In genomic region chr1:92912286-92912685, GRCm38 (mm10) we compare ENCODE assay signal across 8 mouse cellular contexts. TPM values are rescaled to one million over a fixed set of nuclear protein-coding genes. Genes with fewer than 3 reads are reported as not detected.
DNase-seq lines count a peak whose midpoint lies in the region; ATAC-seq and TF ChIP-seq lines count a peak whose summit lies in the region.

No protein-coding gene starts in this region.

- no peak overlapping the region for H3K27ac ChIP-seq in left cerebral cortex, adult 2 months
- H3K27ac ChIP-seq in embryonic facial prominence, embryonic 10.5 days (replicated peaks): 0 out of 2 replicates have a peak overlapping the region, but pooled peaks have one; percentile 25
- H3K27ac ChIP-seq in intestine, postnatal 0 days (ENCODE audit: low read depth, low read length): peak overlapping the region; percentile 98; the same call in 1 of the 2 replicates
- no peak overlapping the region for H3K27ac ChIP-seq in neural tube, embryonic 14.5 days (ENCODE audit: low read depth, low read length)

- peak overlapping the region; percentile 17; the same call in 1 of the 2 replicates for H3K9ac ChIP-seq in intestine, postnatal 0 days (ENCODE audit: low read depth, low read length)
- peak overlapping the region; percentile 94; the same call in 1 of the 2 replicates for H3K9ac ChIP-seq in neural tube, embryonic 14.5 days (replicated peaks; ENCODE audit: low read depth, low read length)

- intact Hi-C loops in left cerebral cortex, adult 2 months (cut with DNase I): no loop called here

- peak overlapping the region; percentile 93 for H3K4me2 ChIP-seq in intestine, postnatal 0 days (replicated peaks; ENCODE audit: low read depth)
- peak overlapping the region; percentile 98 for H3K4me2 ChIP-seq in neural tube, embryonic 14.5 days (ENCODE audit: low read depth, low read length)

- no peak; the same call in 1 of the 2 replicates for TF ChIP-seq CTCF in left cerebral cortex, adult 2 months (IDR thresholded peaks at IDR 0.05)
- TF ChIP-seq CTCF in intestine, postnatal 0 days (IDR thresholded peaks at IDR 0.05; ENCODE audit: low read depth): peak; percentile 58

- 57% methylated on average over 1 of the region's 1 CpGs for WGBS in embryonic facial prominence, embryonic 10.5 days
- 25% methylated on average over 1 of the region's 1 CpGs for WGBS in intestine, postnatal 0 days
- WGBS in neural tube, embryonic 14.5 days: 71% methylated on average over 1 of the region's 1 CpGs

- peaks cover 42% of the 10 kb centered on the region for H3K4me1 ChIP-seq in embryonic facial prominence, embryonic 10.5 days
- peaks cover 8% of the 10 kb centered on the region; the same call in 1 of the 2 replicates for H3K4me1 ChIP-seq in intestine, postnatal 0 days (replicated peaks; ENCODE audit: control insufficient read depth, insufficient read depth, low read length)
- peaks cover 35% of the 10 kb centered on the region for H3K4me1 ChIP-seq in neural tube, embryonic 14.5 days (ENCODE audit: control insufficient read depth, insufficient read depth, low read length)

- peak overlapping the region; percentile 65 for H3K4me3 ChIP-seq in left cerebral cortex, adult 2 months
- H3K4me3 ChIP-seq in embryonic facial prominence, embryonic 10.5 days: peak overlapping the region; percentile 74
- peak overlapping the region; percentile 83 for H3K4me3 ChIP-seq in intestine, postnatal 0 days (ENCODE audit: low read depth, low read length)
- H3K4me3 ChIP-seq in neural tube, embryonic 14.5 days (ENCODE audit: low read depth, low read length): peak overlapping the region; percentile 86

- no peak for DNase-seq in left cerebral cortex, adult 2 months (ENCODE audit: extremely low spot score in 1 of 2, low spot score in 2 of 2)
- DNase-seq in left cerebral cortex, adult 18-20 months (ENCODE audit: low spot score in 2 of 2): no peak
- peak; percentile 26 for DNase-seq in embryonic facial prominence, embryonic 10.5 days (ENCODE audit: low spot score)
- no peak for DNase-seq in spleen, postnatal 10 days (ENCODE audit: low spot score in 2 of 2)
- DNase-seq in right cerebral cortex, postnatal 36 days (ENCODE audit: low spot score in 2 of 2): no peak
- DNase-seq in adrenal gland, postnatal 4 days (ENCODE audit: low spot score in 2 of 2): no peak

- 0 out of 2 replicates have a peak, but pooled peaks have one; percentile 6 for ATAC-seq in intestine, postnatal 0 days
- no peak for ATAC-seq in neural tube, embryonic 14.5 days (ENCODE audit: low read depth)

- H3K36me3 ChIP-seq in embryonic facial prominence, embryonic 10.5 days (replicated peaks): peaks cover 40% of the 10 kb centered on the region
- peaks cover 35% of the 10 kb centered on the region for H3K36me3 ChIP-seq in intestine, postnatal 0 days (ENCODE audit: control insufficient read depth, insufficient read depth)
- peaks cover 31% of the 10 kb centered on the region for H3K36me3 ChIP-seq in neural tube, embryonic 14.5 days (ENCODE audit: control insufficient read depth, insufficient read depth, low read length)

- peaks cover 23% of the 10 kb centered on the region for H3K27me3 ChIP-seq in embryonic facial prominence, embryonic 10.5 days (replicated peaks; ENCODE audit: low read depth, poor library complexity, severe bottlenecking)
- no peaks in the 10 kb centered on the region for H3K27me3 ChIP-seq in intestine, postnatal 0 days (replicated peaks; ENCODE audit: control insufficient read depth, insufficient read depth, low read length)
- H3K27me3 ChIP-seq in neural tube, embryonic 14.5 days (ENCODE audit: control insufficient read depth, insufficient read depth, low read length): no peaks in the 10 kb centered on the region

- H3K9me3 ChIP-seq in embryonic facial prominence, embryonic 10.5 days: no peaks in the 10 kb centered on the region
- H3K9me3 ChIP-seq in intestine, postnatal 0 days (ENCODE audit: control insufficient read depth): no peaks in the 10 kb centered on the region
- no peaks in the 10 kb centered on the region for H3K9me3 ChIP-seq in neural tube, embryonic 14.5 days (ENCODE audit: control insufficient read depth, low read length)

RNA-seq across cellular contexts. Expression of gene Rnpepl1, which starts 1.7 kb away (rescaled TPM):
- total RNA-seq in left cerebral cortex, adult 2 months (2021): 10 to 100 TPM; 30.2 to 37.4 TPM
- 10 to 100 TPM; 30.2 to 34.4 TPM for total RNA-seq in left cerebral cortex, adult 18-20 months (2021)
- 26.4 and 28.0 TPM in 2 replicates for polyA plus RNA-seq in embryonic facial prominence, embryonic 10.5 days (2016; fragmentation: Nextera tagmentation; extraction: Ambion mirVana)
- polyA plus RNA-seq in intestine, postnatal 0 days (2015; fragmentation: Nextera tagmentation; extraction: Ambion mirVana): 75.0 and 87.9 TPM in 2 replicates
- polyA plus RNA-seq in neural tube, embryonic 14.5 days (2014; fragmentation: Nextera tagmentation; extraction: Ambion mirVana): 27.0 and 31.6 TPM in 2 replicates
- total RNA-seq in adrenal gland, postnatal 4 days (2021): 10 to 100 TPM; 74.3 to 74.6 TPM

RNA-seq across cellular contexts. Expression of gene Dusp28, which starts 5.5 kb away (rescaled TPM):
- 10 to 100 TPM; 15.8 to 16.2 TPM for total RNA-seq in left cerebral cortex, adult 2 months (2021)
- 10 to 100 TPM; 18.2 to 19.2 TPM for total RNA-seq in left cerebral cortex, adult 18-20 months (2021)
- 11.0 and 11.9 TPM in 2 replicates for polyA plus RNA-seq in embryonic facial prominence, embryonic 10.5 days (2016; fragmentation: Nextera tagmentation; extraction: Ambion mirVana)
- 18.8 and 19.2 TPM in 2 replicates for polyA plus RNA-seq in intestine, postnatal 0 days (2015; fragmentation: Nextera tagmentation; extraction: Ambion mirVana)
- 15.9 and 18.0 TPM in 2 replicates for polyA plus RNA-seq in neural tube, embryonic 14.5 days (2014; fragmentation: Nextera tagmentation; extraction: Ambion mirVana)
- total RNA-seq in adrenal gland, postnatal 4 days (2021): 10 to 100 TPM; 11.6 to 13.2 TPM

RNA-seq across cellular contexts. Expression of gene Ankmy1, which starts 9.6 kb away (rescaled TPM):
- total RNA-seq in left cerebral cortex, adult 2 months (2021): under 1 TPM; 0.29 to 0.37 TPM
- total RNA-seq in left cerebral cortex, adult 18-20 months (2021): under 1 TPM; 0.40 to 0.53 TPM
- polyA plus RNA-seq in embryonic facial prominence, embryonic 10.5 days (2016; fragmentation: Nextera tagmentation; extraction: Ambion mirVana): 0.30 and 0.45 TPM in 2 replicates
- 0.12 TPM in 1 of 2 replicates, not detected in the other for polyA plus RNA-seq in intestine, postnatal 0 days (2015; fragmentation: Nextera tagmentation; extraction: Ambion mirVana)
- 1.1 and 4.6 TPM in 2 replicates for polyA plus RNA-seq in neural tube, embryonic 14.5 days (2014; fragmentation: Nextera tagmentation; extraction: Ambion mirVana)
- total RNA-seq in adrenal gland, postnatal 4 days (2021): 1 to 10 TPM; 1.2 TPM

RNA-seq across cellular contexts. Expression of gene Capn10, which starts 21.9 kb away (rescaled TPM):
- 10 to 100 TPM; 39.0 to 40.1 TPM for total RNA-seq in left cerebral cortex, adult 2 months (2021)
- total RNA-seq in left cerebral cortex, adult 18-20 months (2021): 10 to 100 TPM; 40.1 to 40.7 TPM
- polyA plus RNA-seq in embryonic facial prominence, embryonic 10.5 days (2016; fragmentation: Nextera tagmentation; extraction: Ambion mirVana): 37.7 and 42.0 TPM in 2 replicates
- 31.6 and 34.4 TPM in 2 replicates for polyA plus RNA-seq in intestine, postnatal 0 days (2015; fragmentation: Nextera tagmentation; extraction: Ambion mirVana)
- 53.6 and 58.4 TPM in 2 replicates for polyA plus RNA-seq in neural tube, embryonic 14.5 days (2014; fragmentation: Nextera tagmentation; extraction: Ambion mirVana)
- 10 to 100 TPM; 32.5 to 34.7 TPM for total RNA-seq in adrenal gland, postnatal 4 days (2021)

RNA-seq across cellular contexts. Expression of gene Gpr35, which starts 38.4 kb away (rescaled TPM):
- total RNA-seq in left cerebral cortex, adult 2 months (2021): 1 to 10 TPM in 1 of 2 experiments, under 1 TPM in 1; 0.16 to 1.1 TPM
- total RNA-seq in left cerebral cortex, adult 18-20 months (2021): under 1 TPM in 1 of 2 experiments, not detected in 1; 0.33 TPM
- 0.13 and 0.19 TPM in 2 replicates for polyA plus RNA-seq in embryonic facial prominence, embryonic 10.5 days (2016; fragmentation: Nextera tagmentation; extraction: Ambion mirVana)
- 4.7 and 4.8 TPM in 2 replicates for polyA plus RNA-seq in intestine, postnatal 0 days (2015; fragmentation: Nextera tagmentation; extraction: Ambion mirVana)
- 0.44 and 0.95 TPM in 2 replicates for polyA plus RNA-seq in neural tube, embryonic 14.5 days (2014; fragmentation: Nextera tagmentation; extraction: Ambion mirVana)
- under 1 TPM; 0.62 to 0.76 TPM for total RNA-seq in adrenal gland, postnatal 4 days (2021)

Comparison
In these comparisons a context has a peak if more than half of its experiments do, and no peak if none do; other contexts are left out.
1. H3K27ac ChIP-seq: peak in embryonic facial prominence, embryonic 10.5 days (single experiment) and intestine, postnatal 0 days (single experiment); none in left cerebral cortex, adult 2 months (single experiment) and neural tube, embryonic 14.5 days (single experiment).
2. Peak in every context shown above with its lines, with median percentiles within 50 percentile points of each other: H3K4me3 ChIP-seq.